Mouse (Mus musculus) kidney, postnatal 4 days (tissue): ENCODE results near the gene Tssc4.

ENCODE experiments used
- DNase-seq, 2 experiments: peaks; one replicate each; pipeline ENCODE4 v3.0.0; 2021; ENCODE audit warnings: mixed read lengths in 2 of 2

The Tssc4 gene

GRCm38 (mm10) chr7:143114773-143115172 lies 45.7 kb downstream of the Tssc4 start:
- DNase-seq: no peak

- no peak for DNase-seq
Observed at GRCm38 (mm10) chr7:143116521-143116920, 47.5 kb downstream of the Tssc4 start.

- DNase-seq: peak; percentile 38 to 54
Observed at GRCm38 (mm10) chr7:143119407-143119806, 50.4 kb downstream of the Tssc4 start.

- no peak for DNase-seq
Observed at GRCm38 (mm10) chr7:143119826-143120225, 50.8 kb downstream of the Tssc4 start.
